Mouse (Mus musculus) liver, embryonic 14.5 days (tissue): ENCODE data around the gene Gnb5.

ENCODE experiments used
- CTCF ChIP-seq: IDR thresholded peaks from 2 replicates; pipeline ENCODE4 v1.5.1; 2016; ENCODE audit warnings: antibody characterized with exemption, low read depth, control low read depth
- EP300 ChIP-seq: IDR thresholded peaks from 2 replicates; pipeline ENCODE4 v1.6.1; 2016; ENCODE audit warnings: antibody characterized with exemption, low read depth

DNA sequence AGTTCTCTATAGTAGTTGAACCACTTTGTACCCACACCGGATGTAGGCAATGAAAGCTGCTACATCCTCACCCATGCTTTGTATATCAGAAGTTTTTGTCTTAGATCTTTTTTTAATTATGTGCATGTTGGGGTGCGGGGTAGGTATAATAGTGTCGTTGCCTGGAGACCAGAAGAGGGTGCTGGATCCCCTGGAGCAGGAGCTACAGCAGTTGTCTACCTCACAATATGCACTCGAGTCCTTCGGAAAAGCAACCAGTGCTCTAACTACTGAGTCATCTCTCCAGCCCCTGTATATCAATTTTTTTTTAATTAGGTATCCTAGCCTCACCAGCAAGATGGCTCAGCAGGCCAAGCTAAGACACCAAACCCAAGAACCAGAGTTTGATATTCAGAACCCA lies 927 bp downstream of the Gnb5 start:
- TF ChIP-seq CTCF: no peak
- TF ChIP-seq EP300: no peak
